Mouse (Mus musculus) kidney, postnatal 4 days (tissue): ENCODE measurements around the gene Ttc23.

ENCODE experiments used
- DNase-seq, 2 experiments: peaks; one replicate each; pipeline ENCODE4 v3.0.0; 2021; ENCODE audit warnings: mixed read lengths in 2 of 2

Gene Ttc23

DNA sequence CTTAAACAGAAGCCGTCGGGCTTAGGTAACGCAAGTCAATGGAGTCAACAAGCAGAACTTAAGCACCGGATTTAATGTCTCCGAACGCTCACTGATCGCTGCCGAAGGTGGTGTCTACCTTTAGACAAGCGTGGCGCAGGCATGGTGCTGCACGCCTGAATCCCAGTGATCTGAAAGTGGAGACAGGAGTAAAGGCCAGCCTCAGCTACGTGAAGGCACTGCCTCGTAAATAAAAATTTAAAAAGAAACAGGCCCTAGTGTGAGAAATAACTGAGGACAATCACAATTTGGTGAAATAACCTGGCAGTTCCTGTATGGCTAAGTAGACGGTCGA is 1.6 kb upstream of the Ttc23 start:
- no peak for DNase-seq

DNA sequence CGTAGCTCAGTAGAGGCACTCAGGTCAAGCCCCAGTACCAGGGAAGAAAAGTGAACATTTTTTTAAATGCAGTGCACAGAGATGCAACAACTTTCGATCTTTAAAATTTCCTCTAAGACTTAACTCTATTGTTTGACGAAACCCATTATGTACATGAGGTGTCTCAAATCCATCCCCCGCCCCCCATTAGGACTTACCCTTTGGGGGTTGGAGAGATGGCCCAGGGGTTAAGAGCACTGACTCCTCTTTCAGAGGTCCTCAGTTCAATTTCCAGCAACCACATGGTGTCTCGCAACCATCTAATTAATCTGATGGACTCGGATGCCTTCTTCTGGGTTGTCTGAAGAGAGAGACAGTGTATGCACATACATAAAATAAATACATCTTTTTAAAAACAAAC is 1.1 kb upstream of the Ttc23 start:
- no peak for DNase-seq

DNA sequence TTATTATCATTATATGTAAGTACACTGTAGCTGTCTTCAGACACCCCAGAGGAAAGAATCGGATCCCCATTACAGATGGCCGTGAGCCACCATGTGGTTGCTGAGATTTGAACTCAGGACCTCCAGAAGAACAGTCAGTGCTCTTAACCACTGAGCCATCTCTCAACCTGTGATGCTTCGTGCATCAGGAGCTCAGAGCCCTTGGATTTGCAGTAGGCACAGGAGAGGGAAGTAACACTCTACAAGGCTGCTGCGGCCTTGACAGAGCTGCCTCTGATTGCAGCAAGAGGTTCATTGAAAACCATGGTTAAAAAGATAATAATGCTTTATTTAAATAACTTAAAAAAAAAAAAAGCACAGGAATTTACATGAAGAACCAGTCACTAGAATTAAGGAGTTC is 1.2 kb downstream of the Ttc23 start:
- no peak for DNase-seq

DNA sequence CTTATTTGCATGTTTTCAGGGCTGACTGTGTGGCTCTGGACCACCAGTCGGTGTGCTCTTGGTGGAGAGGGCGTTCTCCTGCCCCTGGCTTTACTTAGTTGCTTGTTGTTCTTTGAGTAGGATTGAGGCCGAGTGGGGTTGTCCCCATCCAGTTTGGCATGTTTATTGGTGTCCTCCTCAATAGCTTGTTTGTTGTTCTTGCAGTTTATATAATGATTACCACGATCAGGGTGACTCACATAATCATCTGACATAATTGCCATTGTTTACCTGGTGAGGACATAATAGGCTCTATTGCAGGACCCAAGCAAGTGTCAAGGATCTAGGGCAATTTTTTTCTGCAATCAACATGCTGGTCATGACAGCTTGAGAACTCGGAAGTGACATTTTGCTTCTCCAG is 5.0 kb downstream of the Ttc23 start:
- DNase-seq, result no peak

DNA sequence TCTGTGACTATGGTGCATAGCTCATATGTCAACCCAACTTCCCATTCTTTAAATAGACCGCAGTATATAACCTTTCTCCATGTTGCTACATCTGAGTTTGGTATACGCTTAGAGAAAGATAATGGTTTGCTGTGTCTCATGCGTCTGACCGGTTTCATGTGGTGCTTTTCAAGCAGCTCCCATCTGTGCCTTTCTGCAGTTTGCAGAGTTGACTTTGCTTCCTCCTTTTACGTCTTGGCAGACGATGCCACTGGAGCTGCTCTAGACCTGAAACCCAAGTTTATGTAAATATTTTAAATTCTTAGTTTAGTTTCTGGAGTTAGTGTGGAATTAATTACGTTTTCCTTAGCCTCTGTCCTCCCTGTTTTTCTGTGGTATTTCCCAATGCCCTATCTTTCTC is 7.5 kb downstream of the Ttc23 start:
- DNase-seq, result no peak

DNA sequence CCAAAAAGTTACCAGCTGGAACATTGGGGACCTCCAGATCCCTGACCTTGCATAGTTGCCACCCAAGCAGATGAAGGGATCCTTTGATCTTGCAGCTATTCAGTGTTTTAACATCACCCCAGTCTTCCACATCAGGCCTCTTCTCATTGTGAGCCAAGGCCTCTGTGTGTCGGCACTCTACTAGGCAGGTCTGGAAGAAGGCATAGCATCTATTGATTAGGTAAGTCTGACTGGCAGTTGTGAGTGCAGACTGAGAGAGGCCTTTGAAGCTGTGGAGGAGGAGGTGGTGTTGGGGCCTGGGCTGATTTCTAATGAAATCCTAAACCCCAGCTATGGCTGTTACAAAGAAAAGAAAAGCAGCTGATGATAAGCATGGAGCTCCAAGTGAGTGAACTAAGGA is 8.0 kb downstream of the Ttc23 start:
- DNase-seq, result no peak

DNA sequence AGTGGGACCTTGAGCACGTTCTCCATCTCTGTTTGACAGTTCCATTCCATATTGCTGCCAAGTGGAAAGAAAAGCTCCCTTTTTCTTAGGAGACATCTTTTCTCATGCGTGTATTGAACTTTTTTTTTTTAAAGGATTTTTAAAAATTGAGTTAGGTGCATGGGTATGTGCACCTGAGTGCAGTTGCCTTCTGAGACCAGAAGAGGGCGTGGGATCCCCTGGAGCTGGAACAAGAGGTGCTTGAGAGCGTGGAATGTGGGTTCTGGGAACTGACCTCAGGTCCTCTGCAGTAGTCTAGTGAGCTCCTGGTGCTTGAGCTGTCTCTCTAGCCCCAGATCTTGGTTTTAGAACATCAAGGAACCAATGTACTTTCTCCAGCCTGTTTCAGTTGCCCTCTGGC is 10.9 kb downstream of the Ttc23 start:
- no peak for DNase-seq

DNA sequence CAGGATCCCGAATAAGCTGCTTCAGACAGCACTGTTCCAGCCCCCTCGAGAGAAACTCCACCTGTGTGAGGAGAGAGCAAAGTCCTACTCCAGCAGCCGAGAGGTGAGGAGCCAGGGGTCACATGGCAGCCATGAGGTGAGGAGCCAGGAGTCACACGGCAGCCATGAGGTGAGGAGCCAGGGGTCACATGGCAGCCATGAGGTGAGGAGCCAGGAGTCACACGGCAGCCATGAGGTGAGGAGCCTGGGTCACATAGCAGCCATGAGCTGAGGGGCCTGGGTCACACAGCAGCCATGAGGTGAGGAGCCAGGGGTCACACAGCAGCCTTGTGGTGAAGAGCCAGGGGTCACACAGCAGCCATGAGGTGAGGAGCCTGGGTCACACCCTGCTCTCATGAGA is 15.2 kb downstream of the Ttc23 start:
- DNase-seq, result no peak

DNA sequence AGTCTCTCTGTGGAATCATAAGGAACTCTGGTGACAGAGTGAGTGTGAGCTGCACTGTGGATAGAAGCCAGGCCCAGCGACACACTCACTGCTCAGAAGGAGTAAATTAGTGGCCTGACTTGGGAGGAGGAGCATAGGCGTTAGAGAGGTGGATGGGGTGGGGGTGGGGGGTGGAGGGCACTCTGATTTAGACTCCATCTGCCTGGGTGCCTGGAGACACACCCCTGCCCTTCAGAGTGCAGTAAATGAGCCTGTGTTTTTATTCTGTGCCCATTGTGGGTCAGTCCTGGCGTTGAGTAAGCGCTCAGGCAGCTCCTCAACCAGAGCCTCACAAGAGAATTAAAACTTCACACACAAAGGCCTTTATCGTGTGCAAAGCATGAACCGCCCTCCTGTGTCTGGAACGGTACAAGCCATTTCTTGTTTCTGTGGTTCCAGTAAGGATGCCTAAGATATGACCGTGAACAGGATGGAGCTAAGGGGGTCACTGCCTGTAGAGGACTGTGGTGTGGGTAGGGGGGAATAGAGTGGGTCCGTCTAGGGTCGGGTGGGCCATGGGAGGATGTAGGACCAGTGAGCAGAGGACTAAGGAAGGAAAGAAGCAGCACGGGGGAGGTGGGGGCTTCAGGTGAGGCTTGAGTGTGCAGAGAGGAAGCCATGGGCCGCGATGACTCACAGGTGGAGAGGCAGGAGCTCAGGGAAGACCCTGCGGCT is 16.9 kb downstream of the Ttc23 start:
- DNase-seq, result no peak

DNA sequence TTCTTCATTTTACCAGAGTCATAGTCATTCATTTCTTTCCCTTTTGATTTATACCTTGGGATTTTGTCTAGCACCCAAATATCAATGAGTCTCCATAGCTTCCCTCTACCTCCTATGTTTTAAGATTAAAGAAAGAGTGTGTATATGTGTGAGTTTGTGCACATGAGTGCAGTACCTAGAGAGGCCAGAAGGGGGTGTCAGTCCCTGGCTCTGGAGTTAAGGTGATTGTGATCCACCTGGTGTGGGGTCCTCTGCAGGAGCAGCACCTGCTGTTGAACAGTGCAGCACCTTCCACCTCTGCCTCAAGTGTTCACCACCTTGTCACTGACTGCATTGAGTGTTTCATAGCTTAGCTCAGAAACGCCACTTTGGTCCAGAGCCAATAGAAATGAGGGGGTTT is 23.8 kb downstream of the Ttc23 start:
- DNase-seq, result no peak

DNA sequence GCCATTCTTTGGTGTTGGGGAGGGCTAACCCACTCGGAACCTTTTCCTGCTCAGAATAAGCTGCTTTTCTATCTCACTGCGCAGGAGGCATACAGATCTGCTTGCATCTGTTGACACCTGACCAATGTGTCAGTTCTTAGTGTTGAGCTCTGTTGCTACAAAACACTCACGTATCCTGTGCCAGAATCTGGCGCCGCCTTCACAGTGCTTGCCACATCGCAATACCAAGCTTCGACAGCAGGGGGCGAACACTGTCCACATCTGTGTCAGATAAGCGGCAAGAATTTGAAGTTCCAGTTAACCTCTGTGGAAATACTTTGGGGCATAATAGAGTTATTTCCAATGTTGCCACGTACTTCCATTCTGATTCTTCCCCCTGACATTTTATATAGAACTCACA is 25.4 kb downstream of the Ttc23 start:
- DNase-seq, result peak; percentile 96 to 98

DNA sequence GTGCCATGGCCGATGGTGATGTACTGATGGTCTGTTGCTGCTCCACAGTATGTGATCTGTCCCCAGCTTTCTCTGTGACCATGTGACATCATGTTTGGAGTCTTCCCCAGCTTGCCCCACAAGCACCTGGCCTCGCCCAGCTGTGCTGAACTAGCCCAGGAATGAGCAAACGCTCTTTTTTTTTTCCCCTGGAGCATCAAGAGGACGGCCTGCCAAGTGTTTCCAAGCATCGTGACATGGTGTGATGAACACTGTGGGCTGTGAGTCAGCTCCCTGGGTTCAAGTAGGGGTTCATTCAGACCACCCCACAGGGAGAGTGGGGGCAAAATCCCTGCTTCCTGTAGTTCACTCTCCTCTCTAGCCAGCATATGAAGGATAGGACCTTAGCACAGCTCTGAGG is 26.4 kb downstream of the Ttc23 start:
- DNase-seq, result no peak

DNA sequence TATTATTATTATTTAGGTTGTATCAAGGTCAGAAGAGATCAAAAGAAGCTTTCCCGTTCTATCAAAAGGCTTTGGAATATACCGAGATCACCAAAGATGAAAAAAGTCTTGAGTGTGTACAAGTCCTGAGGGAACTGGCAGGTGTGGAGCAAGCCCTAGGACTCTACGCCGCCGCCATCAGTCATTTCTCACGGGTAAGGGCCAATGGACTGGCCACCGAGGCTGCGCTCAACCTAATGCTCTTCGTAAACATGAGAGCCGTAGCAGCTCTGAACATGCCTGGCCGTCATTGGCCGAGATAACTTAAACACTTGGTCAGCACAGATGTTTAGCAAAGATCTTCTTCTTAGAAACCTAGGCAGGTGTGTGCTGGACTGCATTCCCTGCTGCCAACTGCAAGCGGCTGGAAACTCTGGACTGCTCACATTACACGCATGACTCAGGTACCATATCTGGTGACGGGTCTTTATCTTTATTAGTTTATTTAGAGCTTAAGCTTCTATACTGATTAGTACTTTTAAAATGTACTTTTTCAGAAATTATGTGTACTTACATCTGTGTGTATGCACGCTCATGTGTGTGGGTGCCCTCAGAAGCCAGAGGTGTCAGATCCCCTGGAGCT is 31.8 kb downstream of the Ttc23 start:
- no peak for DNase-seq

DNA sequence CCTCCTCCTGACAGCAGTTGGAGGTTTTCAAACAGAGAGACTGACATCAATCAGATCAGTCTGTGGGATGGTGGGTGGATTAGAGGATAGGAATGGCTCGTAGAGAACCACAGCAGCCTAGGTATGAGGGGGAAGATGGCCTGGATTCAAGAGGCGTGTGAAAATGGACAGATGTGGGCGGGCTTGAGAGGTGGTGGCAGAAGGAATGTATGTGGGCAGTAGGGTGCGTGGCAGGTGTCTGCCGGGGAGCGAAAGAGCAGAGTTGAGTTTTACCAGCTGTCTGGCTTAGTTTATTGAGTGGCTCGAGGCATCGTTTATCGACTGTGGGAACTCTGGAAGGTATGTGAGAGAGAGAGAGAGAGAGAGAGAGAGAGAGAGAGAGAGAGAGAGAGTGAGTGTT is 33.9 kb downstream of the Ttc23 start:
- DNase-seq, result no peak

DNA sequence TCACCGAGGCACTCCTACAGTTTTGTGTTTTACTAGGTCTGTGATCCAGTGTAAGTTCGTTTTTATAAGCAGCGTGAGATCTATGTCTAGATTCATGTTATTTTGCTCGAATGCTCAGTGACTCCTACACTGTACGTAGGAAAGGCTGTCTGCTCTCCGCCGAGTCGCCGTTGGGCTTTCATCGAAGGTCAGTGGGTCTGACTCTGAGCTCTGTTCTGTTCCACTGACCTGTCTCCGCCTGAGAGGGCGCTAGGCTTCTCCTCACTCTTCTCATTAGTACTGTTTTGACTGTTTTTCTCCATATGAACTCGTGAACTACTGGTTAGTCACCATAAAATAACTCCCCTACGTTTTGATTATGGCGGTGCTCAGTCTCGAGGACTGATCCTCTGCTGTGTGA is 35.8 kb downstream of the Ttc23 start:
- peak; percentile 24 to 42 for DNase-seq

DNA sequence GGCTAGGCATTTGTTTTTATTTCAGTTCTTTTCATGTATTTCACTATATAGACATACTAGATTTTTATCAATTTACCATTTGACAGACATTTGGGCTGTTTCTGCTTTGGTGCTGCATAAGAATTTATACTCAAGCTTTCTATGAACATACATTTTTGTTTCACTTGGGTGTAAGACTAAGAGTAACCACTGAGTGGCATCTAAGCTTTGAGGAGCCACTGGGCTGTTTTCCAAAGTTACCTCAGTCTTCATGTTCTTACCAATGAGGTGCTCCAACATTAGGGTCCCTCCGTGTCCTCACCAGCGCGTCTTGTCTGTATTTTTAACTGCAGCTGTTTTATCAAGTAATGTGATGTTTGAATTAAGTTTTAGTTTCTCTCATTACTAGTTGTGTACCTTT is 39.3 kb downstream of the Ttc23 start:
- DNase-seq, result no peak

DNA sequence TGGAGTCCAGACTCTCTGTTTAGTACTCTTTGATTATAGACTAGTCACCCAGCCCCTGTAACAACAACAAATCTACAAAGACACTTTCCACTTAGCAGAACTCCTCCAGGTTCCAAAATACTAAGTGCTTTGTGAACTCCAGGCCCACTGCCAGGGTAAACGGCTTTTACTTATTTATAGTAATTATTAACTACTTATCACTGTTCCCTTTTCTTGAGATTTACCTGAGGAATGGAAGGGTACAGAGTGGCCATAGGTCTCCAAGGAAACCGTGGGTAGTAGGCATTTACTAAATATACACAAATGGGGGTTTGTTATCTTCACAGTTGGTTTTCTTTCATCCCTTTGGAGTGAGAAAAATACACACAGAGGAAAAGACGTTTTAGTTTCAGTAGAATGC is 41.1 kb downstream of the Ttc23 start:
- peak in 1 of 2 experiments; percentile 31 for DNase-seq

DNA sequence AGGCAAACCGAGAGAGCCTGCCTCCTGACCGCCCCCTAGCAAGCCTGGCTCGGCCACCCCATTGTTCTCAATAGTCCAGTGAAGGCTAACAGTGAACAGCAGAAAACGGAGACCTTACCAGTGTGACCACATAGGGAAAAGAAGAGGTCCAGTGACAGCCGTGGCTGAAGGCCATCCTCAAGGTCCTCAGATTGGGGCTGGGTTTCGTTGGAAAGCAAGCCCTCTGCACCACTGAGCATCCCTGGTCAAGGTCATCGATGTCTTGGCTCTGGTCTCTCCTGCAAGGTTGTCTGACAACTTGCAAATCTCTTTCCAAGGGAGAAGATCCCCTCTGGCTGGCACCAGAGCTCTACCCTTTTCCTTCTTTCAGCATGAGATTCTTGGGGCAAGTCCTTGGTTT is 42.6 kb downstream of the Ttc23 start:
- DNase-seq, result no peak

DNA sequence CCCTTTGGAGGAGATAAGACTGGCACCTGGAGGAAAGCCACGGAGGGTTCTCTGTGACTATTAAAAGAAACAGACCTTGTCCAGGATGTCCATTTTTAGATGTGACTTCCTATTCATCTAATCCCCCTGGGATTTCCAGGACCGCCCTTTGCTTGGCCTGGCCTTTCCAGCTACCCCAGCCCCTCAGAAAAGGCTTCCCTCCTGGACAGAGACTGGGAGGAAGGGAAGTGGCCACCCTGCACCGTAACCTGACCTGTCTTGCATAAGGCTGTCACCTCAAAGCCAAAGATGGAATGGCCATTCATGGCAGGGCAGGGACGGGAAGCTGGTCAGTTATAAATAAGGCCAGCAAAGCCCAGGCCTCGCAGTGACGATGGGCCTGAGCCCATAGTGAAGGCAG is 43.8 kb downstream of the Ttc23 start:
- peak in 1 of 2 experiments; percentile 42 for DNase-seq

DNA sequence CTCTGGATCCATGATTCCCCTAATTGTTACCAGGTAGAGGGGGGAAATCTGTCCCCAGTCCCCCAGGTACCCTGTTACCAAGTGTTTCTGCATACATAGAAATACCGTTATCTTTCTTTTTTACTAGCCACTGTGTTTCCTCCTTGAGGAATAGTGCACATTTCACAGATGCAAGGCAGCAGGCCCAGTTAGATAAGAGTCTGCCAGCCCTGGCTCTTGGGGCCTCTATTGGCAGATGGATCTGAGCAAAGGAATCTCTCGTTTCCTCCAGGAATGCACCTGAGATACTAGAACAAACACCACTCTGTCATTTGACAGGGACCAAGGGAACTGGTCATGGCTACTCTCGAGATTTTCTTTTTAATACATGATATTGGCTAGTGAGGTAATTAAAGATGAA is 44.9 kb downstream of the Ttc23 start:
- no peak for DNase-seq

DNA sequence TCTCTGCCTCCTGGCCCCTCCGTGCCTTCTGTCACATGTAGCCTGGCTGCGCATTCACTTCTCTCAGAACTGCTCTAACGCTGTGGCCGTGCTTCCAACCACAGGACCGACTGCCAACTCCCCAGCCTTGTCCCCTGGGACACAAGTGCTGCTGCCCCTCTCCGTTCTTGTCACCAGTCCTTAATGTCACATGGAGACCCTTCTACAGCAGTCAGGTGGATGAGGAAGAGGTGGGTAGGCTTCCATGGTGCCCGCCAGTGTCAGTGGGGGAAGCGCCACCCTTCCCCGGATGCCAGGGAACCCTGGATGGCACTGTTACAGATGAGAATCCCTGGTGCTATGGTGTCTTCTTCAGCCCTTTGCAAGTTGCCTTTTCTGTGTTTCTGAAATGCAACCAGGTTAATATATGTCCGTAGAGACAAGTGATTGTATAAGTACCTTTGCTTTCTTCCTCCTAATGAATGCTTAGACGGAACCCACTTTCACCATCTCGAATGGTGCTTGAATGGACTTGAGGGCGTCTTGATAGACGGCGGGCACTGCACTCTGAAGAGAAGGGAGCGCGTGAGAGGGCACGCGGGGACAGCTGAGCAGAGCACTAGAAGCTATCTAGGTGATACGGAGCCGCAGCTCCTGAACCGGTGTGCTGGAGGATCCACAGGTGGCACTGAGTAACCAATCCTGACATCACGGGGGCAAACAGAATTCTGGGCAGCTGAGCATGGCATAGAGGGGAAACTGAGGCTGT is 45.8 kb downstream of the Ttc23 start:
- DNase-seq, result no peak

DNA sequence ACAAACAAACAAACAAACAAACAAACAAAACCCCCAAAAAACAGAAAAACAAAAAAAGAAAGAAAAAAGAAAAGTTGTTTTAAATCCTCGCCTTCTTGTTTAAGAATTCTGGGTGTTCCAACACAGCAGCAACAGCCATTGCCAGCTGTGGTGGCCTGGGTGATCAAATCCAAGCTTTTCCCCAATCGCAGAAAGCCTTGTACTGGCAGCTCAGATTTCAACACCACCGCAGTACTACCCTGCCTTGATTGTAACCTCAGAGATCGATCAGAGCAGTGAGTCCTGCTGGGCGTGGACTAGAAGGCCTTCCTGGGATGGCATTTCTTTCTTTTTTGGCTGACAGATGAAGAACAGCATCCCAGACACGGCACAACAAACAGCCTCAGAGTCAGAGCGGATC is 48.7 kb downstream of the Ttc23 start:
- DNase-seq, result no peak

DNA sequence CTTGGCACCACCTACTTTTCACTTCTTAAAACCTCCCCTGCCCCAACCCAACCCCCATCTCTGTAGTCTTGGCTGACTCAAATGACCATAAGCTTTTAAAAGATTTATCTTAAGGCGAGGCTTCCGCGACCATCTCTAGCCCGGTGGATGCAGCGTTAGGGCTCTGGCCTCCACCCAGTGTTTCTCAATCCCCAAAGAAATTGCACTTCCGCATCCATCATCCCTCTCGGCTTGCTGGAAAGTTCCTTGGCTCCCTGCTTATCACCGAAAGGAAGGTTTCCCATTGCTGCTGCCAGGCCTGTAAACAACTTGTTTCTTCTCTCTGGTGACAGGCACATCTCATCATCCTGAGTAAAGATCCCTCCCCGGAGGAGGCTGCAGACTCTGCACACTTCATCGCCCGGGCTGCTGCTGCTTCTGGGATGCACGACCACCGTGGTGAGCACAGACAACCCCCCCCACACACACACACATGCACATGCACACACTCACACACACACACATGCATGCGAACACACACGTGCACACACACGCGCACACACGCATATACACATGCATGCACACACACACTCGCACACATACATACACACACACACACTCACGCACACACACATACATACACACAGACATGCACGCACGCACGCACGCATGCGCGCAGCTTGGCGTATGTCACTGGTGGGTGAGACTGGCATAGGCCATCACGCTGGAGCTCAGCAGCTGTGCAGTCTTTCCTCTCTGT is 50.9 kb downstream of the Ttc23 start:
- DNase-seq, result no peak

DNA sequence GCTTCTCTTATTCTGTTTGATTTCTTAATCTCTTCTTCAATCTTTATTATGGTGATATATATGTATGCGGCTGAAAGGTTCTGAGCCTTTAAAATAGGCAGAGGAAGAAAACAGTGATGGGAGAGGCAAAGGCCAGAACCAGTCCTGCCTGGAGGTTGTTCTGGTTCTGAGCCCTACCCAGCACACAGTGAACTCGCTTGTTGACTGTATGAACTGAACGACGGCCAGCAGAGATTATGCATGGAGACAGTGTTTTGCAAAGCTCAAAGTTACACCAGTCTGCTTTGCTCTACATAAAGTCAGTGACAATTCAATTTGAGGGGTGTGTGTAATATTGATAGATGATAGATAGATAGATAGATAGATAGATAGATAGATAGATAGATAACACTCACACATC is 52.1 kb downstream of the Ttc23 start:
- no peak for DNase-seq
